Mouse (Mus musculus) liver, adult 2 months (tissue): Measurements from ENCODE around the gene B4galnt2. TPM values are rescaled to one million over a fixed set of nuclear protein-coding genes. Genes with fewer than 3 reads are reported as not detected.
A peak's percentile ranks its signal among the peaks of the same experiment; 100 is the strongest.

Experiments
- DNase-seq: peaks from one replicate; pipeline ENCODE4 v3.0.0-alpha.2; 2011; ENCODE audit warnings: low read depth, low spot score; ENCODE audit errors: extremely low read depth
- H3K27ac ChIP-seq: fragments of 200-500 bp; replicated peaks from 2 replicates; pipeline ENCODE4 v1.5.1; 2012; ENCODE audit warnings: low read depth, mild to moderate bottlenecking, control low read depth, inconsistent platforms, low read length; ENCODE audit not compliant: insufficient read depth
- H3K27me3 ChIP-seq: fragments of 200-500 bp; 2 replicates; pipeline ENCODE4 v1.6.1; 2012; ENCODE audit warnings: mild to moderate bottlenecking, moderate library complexity, low read length, inconsistent platforms; ENCODE audit not compliant: control insufficient read depth, insufficient read depth
- H3K36me3 ChIP-seq: fragments of 200-500 bp; 2 replicates; pipeline ENCODE4 v1.6.1; 2012; ENCODE audit warnings: low read length, inconsistent platforms; ENCODE audit not compliant: control insufficient read depth, insufficient read depth
- H3K4me1 ChIP-seq: fragments of 200-500 bp; 2 replicates; pipeline ENCODE4 v1.6.1; 2011; ENCODE audit warnings: low read length; ENCODE audit not compliant: control insufficient read depth, insufficient read depth
- H3K4me3 ChIP-seq: fragments of 200-500 bp; 2 replicates; pipeline ENCODE4 v1.5.1; 2011; ENCODE audit warnings: low read depth, mild to moderate bottlenecking, control low read depth, low read length, moderate library complexity; ENCODE audit not compliant: insufficient read depth
- H3K79me2 ChIP-seq: fragments of 200-500 bp; 2 replicates; pipeline ENCODE4 v1.6.1; 2012; ENCODE audit warnings: inconsistent platforms, mild to moderate bottlenecking, low read length, moderate library complexity; ENCODE audit not compliant: control insufficient read depth, insufficient read depth
- H3K9ac ChIP-seq: fragments of 200-500 bp; 2 replicates; pipeline ENCODE4 v1.6.1; 2012; ENCODE audit warnings: low read depth, mild to moderate bottlenecking, control low read depth, inconsistent platforms, low read length
- CTCF ChIP-seq: fragments of 200-500 bp; IDR thresholded peaks from 2 replicates; pipeline ENCODE4 v1.5.1; 2011; ENCODE audit warnings: low read depth, low read length, control low read depth
- POLR2A ChIP-seq: fragments of 200-500 bp; IDR thresholded peaks from 2 replicates; pipeline ENCODE4 v1.6.1; 2011; ENCODE audit warnings: low read length, control low read depth; ENCODE audit not compliant: insufficient read depth; ENCODE audit errors: extremely low read depth
- WGBS: fragments of 180-500 bp; shearing (Covaris S2); methylation state at CpG from one replicate; pipeline ENCODE4 v1.1.7; 2018; 5-methylcytosine and 5-hydroxymethylcytosine counted together
- polyA plus RNA-seq: library from polyadenylated mRNA; depleted of rRNA; stranded (reverse); fragments of >200 nt; gene quantifications from 2 replicates; pipeline ENCODE4 v1.2.3, GENCODE M21; 2012
- total RNA-seq: library from RNA; depleted of rRNA; stranded (reverse); fragments of >200 nt; gene quantifications from 2 replicates; pipeline ENCODE4 v1.2.3, GENCODE M21; 2014

The B4galnt2 gene
- total and polyA plus RNA-seq, 2 experiments, result 0.37 TPM; not detected in 1

DNA sequence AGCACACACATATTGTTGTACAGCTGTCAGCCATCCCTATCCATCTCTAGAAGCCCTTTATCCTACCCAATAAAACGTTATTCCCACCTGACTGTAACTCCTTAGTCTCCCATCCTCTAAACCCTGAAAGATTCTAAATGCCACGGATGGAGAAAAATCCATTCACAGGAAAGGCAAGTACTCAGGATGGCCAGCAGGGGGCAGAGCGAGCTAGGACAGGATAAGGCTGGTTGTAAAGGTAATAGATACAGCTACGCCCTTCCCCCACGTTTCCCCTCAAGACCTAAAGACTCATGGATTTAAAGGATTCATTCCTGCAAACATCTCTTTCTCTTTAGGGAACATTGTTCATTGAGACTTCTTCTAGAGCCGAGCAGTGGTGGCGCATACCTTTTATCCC, 38.4 kb downstream of the B4galnt2 start:
- WGBS, result 23% methylated on average over 7 of the region's 7 CpGs
- no peaks in the 10 kb centered on the region for H3K79me2 ChIP-seq
- DNase-seq, result peak; percentile 32
- H3K36me3 ChIP-seq, result no peaks in the 10 kb centered on the region
- TF ChIP-seq POLR2A, result no peak
- peak; percentile 75; the same call in 1 of the 2 replicates for TF ChIP-seq CTCF
- no peaks in the 10 kb centered on the region for H3K4me1 ChIP-seq
- no peak overlapping the region for H3K27ac ChIP-seq
- H3K27me3 ChIP-seq, result peaks cover 2% of the 10 kb centered on the region; the same call in 1 of the 2 replicates
- H3K9ac ChIP-seq, result no peak overlapping the region
- no peak overlapping the region for H3K4me3 ChIP-seq

- TF ChIP-seq CTCF (no peak), POLR2A (no peak)
- 29% methylated on average over 9 of the region's 9 CpGs for WGBS
- H3K79me2 ChIP-seq, result no peaks in the 10 kb centered on the region
- no peak overlapping the region for H3K4me3 ChIP-seq
- no peaks in the 10 kb centered on the region for H3K4me1 ChIP-seq
- no peak overlapping the region for H3K9ac ChIP-seq
- H3K27ac ChIP-seq, result no peak overlapping the region
- H3K27me3 ChIP-seq, result peaks cover 2% of the 10 kb centered on the region; the same call in 1 of the 2 replicates
- no peaks in the 10 kb centered on the region for H3K36me3 ChIP-seq
- no peak for DNase-seq
Measured at GRCm38 (mm10) chr11:95875804-95876203, 38.9 kb downstream of the B4galnt2 start.

DNA sequence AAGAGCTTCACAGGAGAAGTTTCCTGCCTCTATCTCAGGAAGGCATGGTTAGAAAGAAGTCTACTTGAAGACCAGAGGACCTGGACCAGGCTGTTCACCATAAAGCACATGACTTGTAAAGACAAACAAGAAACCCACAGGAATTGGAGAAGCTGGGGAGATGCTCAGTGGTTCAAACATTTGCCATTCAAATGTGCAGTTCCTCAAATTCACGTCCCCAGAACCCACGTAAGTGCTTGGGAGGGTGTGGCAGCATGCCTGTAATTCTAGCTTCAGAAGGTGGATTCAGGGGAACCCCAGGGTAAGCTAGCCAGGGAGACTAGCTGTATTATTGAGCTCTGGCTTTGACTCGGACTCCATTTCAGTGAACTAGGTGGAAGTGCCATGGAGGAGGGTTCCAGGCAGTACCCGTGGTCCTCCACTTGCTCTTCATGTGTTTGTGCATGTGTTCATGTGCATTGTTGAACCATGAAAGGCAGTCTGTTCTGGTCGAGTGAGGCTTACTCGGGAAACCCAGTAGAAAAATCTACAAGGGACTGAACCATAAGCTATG, 44.7 kb downstream of the B4galnt2 start:
- Histone ChIP-seq H3K27ac (no peak overlapping the region), H3K9ac (no peak overlapping the region), H3K79me2 (no peaks in the 10 kb centered on the region), H3K27me3 (no peaks in the 10 kb centered on the region), H3K36me3 (no peaks in the 10 kb centered on the region), H3K4me3 (no peak overlapping the region), H3K4me1 (no peaks in the 10 kb centered on the region)
- WGBS, result 80% methylated on average over 6 of the region's 6 CpGs
- DNase-seq, result no peak
- TF ChIP-seq CTCF (no peak), POLR2A (no peak)

GRCm38 (mm10) chr11:95869442-95869841, 45.2 kb downstream of the B4galnt2 start:
- no peak overlapping the region for H3K9ac ChIP-seq
- TF ChIP-seq CTCF (no peak), POLR2A (no peak)
- WGBS, result 44% methylated on average over 4 of the region's 4 CpGs
- H3K27ac ChIP-seq, result no peak overlapping the region
- no peaks in the 10 kb centered on the region for H3K27me3 ChIP-seq
- H3K36me3 ChIP-seq, result no peaks in the 10 kb centered on the region
- no peaks in the 10 kb centered on the region for H3K4me1 ChIP-seq
- H3K4me3 ChIP-seq, result no peak overlapping the region
- peak; percentile 68 for DNase-seq
- H3K79me2 ChIP-seq, result no peaks in the 10 kb centered on the region

DNA sequence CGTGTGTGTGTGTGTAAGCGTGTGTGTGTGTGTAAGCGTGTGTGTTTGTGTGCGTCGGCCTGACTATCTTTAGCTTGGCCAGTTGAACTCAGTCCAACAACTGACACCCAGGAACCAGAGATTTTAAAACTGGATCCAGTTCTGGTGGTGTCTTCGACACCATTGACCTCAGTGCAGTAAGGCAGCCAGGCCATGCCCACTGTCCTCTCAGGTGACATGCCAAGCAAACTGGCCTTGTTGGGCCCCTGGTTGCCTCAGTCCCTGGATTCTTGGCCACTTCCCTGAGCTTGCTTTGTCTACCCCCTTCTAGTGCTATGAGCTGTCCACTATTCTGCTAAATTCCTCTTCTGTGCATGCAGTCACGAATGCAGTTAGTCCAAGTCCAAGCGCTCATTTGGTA, 53.3 kb downstream of the B4galnt2 start:
- Histone ChIP-seq H3K36me3 (no peaks in the 10 kb centered on the region), H3K27me3 (no peaks in the 10 kb centered on the region), H3K4me3 (no peak overlapping the region), H3K4me1 (0 out of 2 replicates have a peak, but pooled peaks cover 2% of the 10 kb centered on the region), H3K9ac (no peak overlapping the region), H3K79me2 (no peaks in the 10 kb centered on the region), H3K27ac (no peak overlapping the region)
- WGBS, result 94% methylated on average over 8 of the region's 8 CpGs
- TF ChIP-seq POLR2A (no peak), CTCF (no peak)
- DNase-seq, result no peak

- Histone ChIP-seq H3K4me1 (0 out of 2 replicates have a peak, but pooled peaks cover 2% of the 10 kb centered on the region), H3K9ac (no peak overlapping the region), H3K27ac (no peak overlapping the region), H3K79me2 (no peaks in the 10 kb centered on the region), H3K27me3 (no peaks in the 10 kb centered on the region), H3K36me3 (no peaks in the 10 kb centered on the region), H3K4me3 (peak overlapping the region; percentile 65; the same call in 1 of the 2 replicates)
- WGBS, result 41% methylated on average over 3 of the region's 3 CpGs
- TF ChIP-seq CTCF, result no peak
- no peak for TF ChIP-seq POLR2A
- no peak for DNase-seq
Measured at GRCm38 (mm10) chr11:95860071-95860490, 54.6 kb downstream of the B4galnt2 start.
